Mouse (Mus musculus) embryonic fibroblast, embryonic 13.5 days (primary cell): ENCODE data around the gene Git2.

Experiments
- CTCF ChIP-seq: IDR thresholded peaks from 2 replicates; pipeline ENCODE4 v1.5.1; 2011; ENCODE audit warnings: mild to moderate bottlenecking, control low read depth, low read length, moderate library complexity, borderline replicate concordance; ENCODE audit not compliant: insufficient read depth
- POLR2A ChIP-seq: IDR thresholded peaks from 2 replicates; pipeline ENCODE4 v1.6.1; 2011; ENCODE audit warnings: low read depth, mild to moderate bottlenecking, control low read depth, low read length, moderate library complexity

DNA sequence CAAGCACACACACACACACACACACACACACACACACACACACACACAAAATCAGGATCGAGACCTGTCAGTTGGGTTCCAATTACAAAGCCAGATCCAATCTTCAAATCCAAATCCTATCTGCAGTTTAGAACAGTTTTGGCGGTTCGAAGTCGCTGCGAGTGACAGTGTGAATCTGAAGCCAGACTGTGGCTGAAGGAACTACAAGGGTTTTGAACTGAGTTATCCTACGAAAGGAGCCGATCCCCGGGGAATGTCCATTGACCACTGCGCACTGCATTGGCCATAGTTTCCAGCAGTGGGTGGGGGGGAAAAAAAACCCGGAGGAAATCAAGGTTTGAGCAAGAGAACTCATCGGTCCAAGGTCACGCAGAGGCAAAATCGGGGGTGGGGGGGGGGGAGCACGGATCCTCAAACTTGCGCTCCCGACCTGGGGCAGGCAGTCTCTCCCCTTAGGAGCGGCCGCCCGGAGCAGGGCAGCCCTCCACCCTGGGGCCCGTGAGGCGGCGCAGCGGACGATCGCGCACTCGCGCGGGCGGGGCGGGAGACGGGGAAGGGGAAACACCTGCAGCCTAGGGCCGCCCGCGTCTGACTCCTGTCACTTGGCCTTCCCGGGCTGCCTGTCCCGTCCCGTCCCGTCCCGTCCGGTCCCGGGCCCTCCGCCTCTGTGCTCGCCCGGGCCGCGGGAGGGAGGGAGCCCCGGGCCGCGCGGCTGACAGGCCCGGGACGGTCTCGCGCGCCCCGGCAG, 2.7 kb downstream of the Git2 start:
- no peak for TF ChIP-seq CTCF
- TF ChIP-seq POLR2A, result no peak
